Mouse (Mus musculus) bone marrow macrophage, adult 2 months (primary cell): ENCODE data around the gene Lrrk1. TPM values are rescaled to one million over a fixed set of nuclear protein-coding genes. Genes with fewer than 3 reads are reported as not detected.

Experiments used
- H3K27ac ChIP-seq: 2 replicates; pipeline ENCODE4 v1.5.1; 2012; ENCODE audit warnings: low read depth, low read length; ENCODE audit not compliant: insufficient read depth
- H3K4me1 ChIP-seq: 2 replicates; pipeline ENCODE4 v1.6.1; 2012; ENCODE audit warnings: low read length; ENCODE audit not compliant: control insufficient read depth, insufficient read depth
- H3K4me3 ChIP-seq: 2 replicates; pipeline ENCODE4 v1.5.1; 2012; ENCODE audit warnings: mild to moderate bottlenecking, low read length, moderate library complexity; ENCODE audit not compliant: insufficient read depth
- CTCF ChIP-seq: IDR thresholded peaks from 2 replicates; pipeline ENCODE4 v1.5.1; 2012; ENCODE audit warnings: low read depth, mild to moderate bottlenecking, low read length, moderate library complexity
- POLR2A ChIP-seq: IDR thresholded peaks from 2 replicates; pipeline ENCODE4 v1.6.1; 2012; ENCODE audit warnings: mild to moderate bottlenecking, low read depth, low read length, borderline replicate concordance
- polyA plus RNA-seq: library from polyadenylated mRNA; stranded (reverse); fragments of >200 nt; gene quantifications from 2 replicates; pipeline ENCODE4 v1.2.4, GENCODE M21; 2012; ENCODE audit not compliant: missing spikeins, insufficient read depth, insufficient read length

Lrrk1 gene
- polyA plus RNA-seq, 1 experiment = 24.6 TPM

- no peaks in the 10 kb centered on the region for H3K4me1 ChIP-seq
- TF ChIP-seq CTCF (no peak), POLR2A (no peak)
Observed at GRCm38 (mm10) chr7:66405951-66406721, 18.0 kb upstream of the Lrrk1 start.

GRCm38 (mm10) chr7:66405541-66405940 lies 17.4 kb upstream of the Lrrk1 start:
- TF ChIP-seq CTCF (no peak), POLR2A (no peak)
- H3K27ac ChIP-seq = no peak overlapping the region
- H3K4me1 ChIP-seq = no peaks in the 10 kb centered on the region
- no peak overlapping the region for H3K4me3 ChIP-seq

More at GRCm38 (mm10) chr7:66405951-66406721, 18.0 kb upstream of the Lrrk1 start:
- Histone ChIP-seq H3K27ac (no peak overlapping the region), H3K4me3 (no peak overlapping the region)

GRCm38 (mm10) chr7:66404802-66405201 lies 16.7 kb upstream of the Lrrk1 start:
- Histone ChIP-seq H3K4me3 (no peak overlapping the region), H3K4me1 (no peaks in the 10 kb centered on the region), H3K27ac (no peak overlapping the region)
- TF ChIP-seq POLR2A = no peak
- TF ChIP-seq CTCF = no peak

- H3K27ac ChIP-seq = no peak overlapping the region
- H3K4me3 ChIP-seq = no peak overlapping the region
- no peaks in the 10 kb centered on the region for H3K4me1 ChIP-seq
- no peak for TF ChIP-seq CTCF
Observed at GRCm38 (mm10) chr7:66404141-66404540, 16.0 kb upstream of the Lrrk1 start.

GRCm38 (mm10) chr7:66402876-66403275 lies 14.7 kb upstream of the Lrrk1 start:
- no peak for TF ChIP-seq CTCF
- no peaks in the 10 kb centered on the region for H3K4me1 ChIP-seq
- no peak overlapping the region for H3K4me3 ChIP-seq
- no peak overlapping the region for H3K27ac ChIP-seq

- TF ChIP-seq CTCF (no peak), POLR2A (no peak)
- Histone ChIP-seq H3K4me3 (no peak overlapping the region), H3K4me1 (no peaks in the 10 kb centered on the region), H3K27ac (no peak overlapping the region)
Observed at GRCm38 (mm10) chr7:66401605-66402004, 13.5 kb upstream of the Lrrk1 start.

GRCm38 (mm10) chr7:66397288-66397687 lies 9.1 kb upstream of the Lrrk1 start:
- H3K27ac ChIP-seq = no peak overlapping the region
- H3K4me3 ChIP-seq = no peak overlapping the region
- H3K4me1 ChIP-seq = peaks cover 6% of the 10 kb centered on the region
- no peak for TF ChIP-seq CTCF
- no peak for TF ChIP-seq POLR2A

GRCm38 (mm10) chr7:66388621-66389532 lies 727 bp upstream of the Lrrk1 start:
- H3K27ac ChIP-seq = peak overlapping the region; percentile 48

GRCm38 (mm10) chr7:66387419-66387812 lies 734 bp downstream of the Lrrk1 start:
- Histone ChIP-seq H3K4me3 (peak overlapping the region; percentile 92), H3K4me1 (peaks cover 40% of the 10 kb centered on the region), H3K27ac (no peak overlapping the region)
- TF ChIP-seq POLR2A = no peak
- no peak for TF ChIP-seq CTCF

More at GRCm38 (mm10) chr7:66388621-66389532, 727 bp upstream of the Lrrk1 start:
- peak overlapping the region; percentile 92 for H3K4me3 ChIP-seq
- TF ChIP-seq POLR2A (no peak), CTCF (peak; percentile 53)
- H3K4me1 ChIP-seq = peaks cover 38% of the 10 kb centered on the region

- peaks cover 32% of the 10 kb centered on the region for H3K4me1 ChIP-seq
- no peak for TF ChIP-seq CTCF
- no peak for TF ChIP-seq POLR2A
- no peak overlapping the region for H3K4me3 ChIP-seq
- no peak overlapping the region for H3K27ac ChIP-seq
Observed at GRCm38 (mm10) chr7:66386411-66386810, 1.7 kb downstream of the Lrrk1 start.
